Mouse (Mus musculus) spleen, postnatal 4 days (tissue): ENCODE results near the gene Kcnn3.

Experiments
- DNase-seq, 2 experiments: peaks; one replicate each; pipeline ENCODE4 v3.0.0; 2022; ENCODE audit warnings: low spot score in 2 of 2

The Kcnn3 gene

DNA sequence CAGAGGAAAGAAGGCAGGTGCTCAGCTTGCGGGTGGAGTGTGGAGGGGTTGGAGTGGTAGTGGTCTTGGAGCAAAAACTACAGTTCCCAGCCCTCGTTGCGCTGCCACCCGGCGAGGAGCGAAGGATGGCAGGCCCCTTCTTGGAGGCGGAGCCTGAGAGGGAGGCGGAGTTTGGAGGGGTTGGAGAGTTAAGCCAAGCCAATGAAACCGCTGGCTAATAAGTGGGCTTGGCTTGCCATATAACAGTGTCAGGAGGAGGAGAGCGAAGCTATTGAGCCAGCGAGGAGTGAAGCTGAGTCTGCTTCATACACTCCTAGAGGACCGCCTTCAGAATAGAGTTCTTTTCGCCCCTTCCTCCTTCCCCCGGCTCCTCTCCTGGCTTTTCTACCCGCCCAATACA, at the start of gene Kcnn3:
Gene Kcnn3, plus strand, starts transcription at position 271 of the 400 bp plus-strand sequence.
- DNase-seq, result peak; percentile 59 to 71

DNA sequence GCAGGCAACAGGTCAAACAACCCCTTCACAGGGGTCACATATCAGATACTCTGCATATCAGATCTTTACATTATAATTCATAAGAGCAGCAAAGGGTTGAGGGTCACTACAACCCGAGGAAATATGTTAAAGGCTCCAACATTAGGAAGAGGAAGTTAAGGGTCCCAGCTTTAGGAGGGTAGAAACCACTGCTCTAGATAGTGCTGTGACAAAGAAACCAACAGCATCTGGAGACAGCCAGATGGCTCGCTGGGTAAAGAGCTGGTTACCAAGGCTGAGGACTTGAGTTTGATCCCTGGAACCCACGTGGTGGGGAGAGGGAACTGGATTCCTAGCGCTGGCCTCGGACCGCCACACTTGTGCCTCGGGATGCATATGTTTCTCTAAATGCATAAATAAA, 47.7 kb upstream of the Kcnn3 start:
- DNase-seq, result no peak

DNA sequence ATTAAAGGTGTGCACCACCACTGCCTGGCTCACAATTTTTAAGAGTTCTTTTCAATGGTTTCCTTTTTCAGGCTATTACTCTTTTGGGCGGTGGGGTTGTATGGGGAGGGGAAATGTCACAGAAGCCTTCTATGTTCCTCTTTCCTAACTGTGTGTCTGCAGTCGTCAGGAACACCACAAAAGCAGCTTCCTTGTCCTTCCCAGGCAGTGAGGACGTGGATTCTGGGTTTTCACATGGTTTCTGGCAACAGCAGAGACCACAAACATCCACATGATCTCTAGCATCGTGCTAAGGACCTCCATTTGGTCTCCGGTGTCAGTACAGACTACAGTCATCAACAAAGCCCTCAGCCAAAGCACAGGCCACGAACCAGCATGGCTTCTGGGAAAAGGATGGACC, 46.1 kb upstream of the Kcnn3 start:
- DNase-seq, result no peak

DNA sequence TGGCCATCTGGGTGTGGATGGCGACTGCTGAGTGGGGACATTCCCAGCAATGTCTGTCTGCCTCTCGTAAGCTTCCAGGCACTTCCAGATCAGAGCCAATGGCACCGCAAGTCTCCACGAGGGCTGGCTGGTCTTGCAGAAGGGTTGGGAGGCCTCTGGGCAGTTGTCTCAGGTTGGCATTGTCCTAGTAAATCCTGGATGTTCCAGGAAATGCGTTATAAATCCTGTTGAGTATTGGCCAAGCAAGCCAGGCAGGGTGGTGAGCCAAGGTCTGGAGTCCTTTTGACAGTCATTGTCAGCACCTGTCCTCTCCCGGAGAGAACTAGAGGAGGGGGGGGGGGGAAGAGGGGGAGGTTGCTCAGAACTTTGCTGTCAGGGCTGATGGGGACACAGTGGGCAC, 40.9 kb upstream of the Kcnn3 start:
- DNase-seq, result no peak

DNA sequence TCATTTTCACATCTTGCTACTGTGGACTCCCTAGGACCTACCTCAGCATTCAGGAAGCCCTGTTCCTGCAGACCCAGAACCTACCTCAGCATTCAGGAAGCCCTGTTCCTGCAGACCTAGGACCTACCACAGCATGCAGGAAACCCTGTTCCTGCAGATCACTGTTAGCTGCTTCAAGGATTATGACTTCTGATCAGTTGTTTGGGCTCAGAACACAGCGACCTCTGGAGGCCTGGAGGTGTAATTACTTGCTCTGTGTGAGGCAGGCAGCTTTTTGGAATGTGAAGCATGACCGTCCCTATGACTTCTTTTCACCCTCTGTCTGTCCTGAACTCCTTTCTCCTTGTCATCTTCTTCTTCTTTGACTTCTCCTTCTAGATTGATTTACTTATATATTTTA, 38.5 kb upstream of the Kcnn3 start:
- DNase-seq, result peak; percentile 42 to 76

DNA sequence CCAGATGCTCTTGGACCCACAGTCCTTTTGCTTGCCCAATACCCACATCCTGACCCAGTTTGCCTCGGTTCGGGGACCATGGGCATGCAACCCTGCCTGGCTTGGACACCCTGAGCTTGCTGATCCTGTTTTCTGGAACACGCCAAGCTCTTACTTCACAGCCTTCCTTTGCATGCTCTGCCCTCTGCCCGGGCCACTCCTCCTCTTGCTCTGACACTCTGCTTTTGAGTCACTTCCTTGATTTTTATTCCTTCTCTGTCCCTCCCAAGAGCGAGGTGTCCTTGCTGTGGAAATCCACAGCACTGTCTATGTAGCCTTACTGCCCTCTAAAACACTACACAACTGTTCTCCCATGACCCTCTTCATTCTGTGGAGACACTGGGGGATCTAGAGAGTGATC, 37.7 kb upstream of the Kcnn3 start:
- no peak for DNase-seq

DNA sequence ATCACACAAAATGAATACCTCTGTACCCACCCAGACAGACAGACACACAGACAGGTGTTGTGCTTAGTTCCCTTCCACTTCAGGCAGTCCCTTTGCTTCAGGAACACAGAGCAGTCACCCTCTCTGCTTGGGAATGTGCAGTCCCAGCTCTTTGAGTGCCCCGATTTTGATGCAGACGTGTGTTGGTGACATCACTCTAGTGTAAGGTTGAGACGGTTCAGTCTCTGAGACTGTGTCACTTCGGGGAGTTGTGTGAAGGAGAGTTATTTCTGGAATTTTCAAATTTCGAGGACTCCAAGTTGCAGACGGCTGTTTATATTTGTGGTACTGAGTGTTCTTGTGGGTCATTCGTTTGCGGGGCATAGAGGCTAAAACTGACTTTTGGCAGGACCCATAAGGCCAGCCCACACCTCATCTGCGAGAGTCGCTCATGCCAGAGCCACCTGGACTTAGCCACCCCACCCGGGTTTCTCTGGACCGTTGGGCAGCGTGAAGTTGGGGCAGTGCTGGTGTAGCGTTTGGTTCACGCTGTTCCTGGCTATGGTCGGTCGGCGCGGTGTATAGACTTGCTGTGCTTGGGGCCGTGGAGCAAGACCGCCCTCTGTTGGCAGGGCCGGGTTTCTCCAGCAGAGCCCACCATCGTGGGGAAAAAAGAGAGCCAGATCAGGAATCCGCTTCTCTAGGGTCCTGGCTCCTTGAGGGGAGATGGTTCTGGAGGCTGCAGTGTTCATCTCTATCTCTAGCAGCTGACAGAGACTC, 35.0 kb upstream of the Kcnn3 start:
- peak; percentile 74 to 90 for DNase-seq

DNA sequence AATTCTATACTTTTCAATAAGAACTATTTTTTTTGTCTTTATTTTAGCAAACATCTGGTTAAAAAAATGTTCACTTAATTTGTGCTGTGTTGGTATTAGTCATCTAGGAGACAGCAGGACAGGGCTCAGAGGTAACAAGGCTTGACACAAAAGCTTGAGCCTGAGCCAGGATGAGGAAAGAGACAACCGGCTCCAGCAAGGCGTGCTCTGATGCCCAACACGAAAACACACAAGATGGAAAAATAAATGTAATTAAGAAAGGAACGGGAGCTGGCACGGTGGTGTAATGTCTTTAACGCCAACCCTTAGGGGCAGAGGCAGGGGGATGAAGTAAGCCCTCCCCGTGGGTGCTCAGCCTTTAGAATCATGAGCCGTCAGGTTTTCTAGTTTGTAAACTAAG, 33.9 kb upstream of the Kcnn3 start:
- no peak for DNase-seq

DNA sequence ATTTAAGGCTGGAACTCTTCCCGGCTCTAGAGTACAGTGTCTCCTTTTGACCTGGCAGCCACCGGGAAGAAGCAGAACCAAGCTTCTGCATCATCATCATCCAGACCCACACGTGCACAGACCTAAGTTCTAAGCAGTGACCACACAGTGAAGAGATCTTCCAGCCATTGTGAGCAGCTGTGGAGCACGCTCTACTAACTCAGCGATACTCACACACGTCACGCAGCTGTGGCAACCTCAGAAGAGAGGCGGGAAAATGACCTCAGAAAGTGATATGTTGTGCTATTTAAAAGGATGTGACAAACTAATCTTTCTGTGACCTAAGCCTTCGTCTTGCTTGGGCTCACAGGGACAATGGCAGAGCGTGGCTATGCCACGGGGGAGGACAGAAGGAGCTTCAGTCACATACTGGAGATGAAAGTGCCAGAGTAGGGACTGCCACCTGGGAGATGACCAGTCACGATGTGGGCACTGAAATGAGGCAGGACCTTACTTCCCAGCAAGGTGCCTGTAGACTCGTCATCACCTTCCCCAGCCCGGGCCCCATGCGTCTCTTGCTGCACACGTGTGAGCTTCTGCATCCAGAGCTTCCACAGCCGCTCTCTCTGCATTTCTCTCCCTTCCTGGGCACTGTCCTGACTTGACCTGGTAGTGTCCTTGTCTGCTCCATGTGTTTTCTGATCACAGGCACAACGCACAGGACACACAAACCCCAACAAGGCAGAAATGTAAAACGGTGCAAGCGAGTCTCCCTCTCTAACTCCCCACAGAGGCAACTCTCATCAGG, 32.9 kb upstream of the Kcnn3 start:
- DNase-seq, result no peak

DNA sequence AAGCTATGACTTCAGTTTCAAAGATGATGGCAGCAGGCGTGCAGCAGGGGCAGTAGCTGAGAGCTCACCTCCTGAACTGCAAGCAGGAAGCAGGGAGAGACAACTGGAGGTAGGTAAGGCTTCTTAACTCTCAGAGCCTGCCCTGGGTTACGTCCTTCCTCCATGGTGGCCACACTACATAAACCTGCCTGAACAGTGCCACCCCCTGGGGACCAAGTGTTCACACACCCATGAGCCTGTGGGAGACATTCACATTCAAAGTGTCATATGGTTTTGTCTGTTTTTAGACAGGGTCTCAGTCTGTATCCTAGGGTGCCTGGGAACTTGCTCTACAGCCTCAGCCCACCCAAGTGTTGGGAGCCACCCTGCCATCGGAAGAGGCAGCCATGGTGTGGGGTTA, 29.2 kb upstream of the Kcnn3 start:
- no peak for DNase-seq

DNA sequence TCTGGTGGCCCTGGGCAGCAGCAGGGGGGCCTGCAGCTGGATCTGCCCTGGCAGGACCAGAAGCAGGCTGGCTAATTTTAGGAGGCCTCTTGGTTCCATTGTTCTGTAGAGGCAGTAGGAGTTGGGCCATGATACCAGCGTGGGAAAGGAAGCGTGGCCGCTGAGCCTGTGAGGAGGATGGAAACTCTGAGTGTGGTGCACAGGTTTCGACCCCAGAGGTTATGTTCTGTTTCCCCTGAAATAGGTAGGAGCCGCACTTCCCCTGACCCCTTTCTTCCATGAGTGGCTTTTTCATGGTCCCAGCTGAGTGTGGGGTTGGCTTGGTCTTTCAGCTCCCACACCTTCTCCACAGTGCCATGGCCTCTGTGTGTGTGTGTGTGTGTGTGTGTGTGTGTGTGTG, 28.4 kb upstream of the Kcnn3 start:
- DNase-seq, result no peak

DNA sequence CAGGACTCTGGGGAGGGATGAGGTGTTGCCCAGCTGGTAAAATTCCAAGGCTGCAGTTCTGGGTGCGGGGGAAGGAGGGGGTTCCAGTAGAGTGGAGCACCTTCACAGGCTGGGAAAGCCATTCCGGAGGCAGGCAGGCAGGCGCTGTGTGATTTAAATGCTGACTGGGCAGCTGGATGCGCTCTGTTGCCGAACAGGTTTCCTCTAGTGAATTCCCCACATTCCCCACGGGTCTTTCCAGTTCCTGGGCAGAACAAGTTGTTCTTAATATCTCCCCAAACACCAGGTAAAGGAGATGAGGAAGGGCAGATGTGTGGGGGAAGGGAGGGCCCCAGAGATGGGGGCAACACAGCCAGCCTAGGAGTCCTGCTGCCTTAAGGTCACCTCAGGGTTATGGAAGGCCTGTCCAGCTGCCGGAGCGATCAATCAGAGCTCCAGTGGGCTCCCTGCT, 27.2 kb upstream of the Kcnn3 start:
- no peak for DNase-seq

DNA sequence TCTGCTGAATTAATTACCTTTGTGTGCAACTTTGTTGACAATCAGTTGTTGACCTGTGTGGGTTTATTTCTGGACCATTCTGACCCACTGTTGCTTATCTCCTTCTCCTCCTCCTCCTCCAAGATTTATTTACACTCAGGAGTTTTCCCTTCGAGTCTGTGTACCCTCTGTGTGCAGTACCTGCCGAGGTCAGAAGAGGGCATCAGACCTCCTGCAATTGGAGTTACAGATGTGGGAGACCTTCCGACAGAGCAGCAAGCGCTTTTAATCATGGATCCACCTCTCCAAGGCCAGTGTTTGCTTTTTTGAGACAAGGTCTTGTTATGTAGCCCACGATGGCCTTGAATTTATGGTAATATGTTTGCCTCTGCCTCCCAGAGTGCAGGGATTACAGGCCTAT, 25.3 kb upstream of the Kcnn3 start:
- no peak for DNase-seq

DNA sequence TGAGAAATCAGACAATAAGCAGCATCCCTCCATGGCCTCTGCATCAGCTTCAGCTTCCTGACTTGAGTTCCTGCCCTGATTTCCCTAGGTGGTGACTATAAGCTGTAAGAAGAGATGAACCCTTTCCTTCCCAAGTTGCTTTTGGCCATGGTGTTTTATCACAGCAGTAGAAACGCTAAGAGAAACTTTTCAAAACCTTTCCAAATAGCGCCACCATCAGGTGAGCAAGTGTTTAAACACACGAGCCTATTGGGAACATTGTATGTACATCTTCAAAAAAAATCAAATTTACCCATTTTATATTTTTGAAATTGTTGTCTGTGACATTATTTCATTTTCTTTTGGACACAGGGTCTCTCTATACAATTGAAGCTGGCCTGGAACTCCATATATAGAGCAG, 23.6 kb upstream of the Kcnn3 start:
- DNase-seq, result no peak

DNA sequence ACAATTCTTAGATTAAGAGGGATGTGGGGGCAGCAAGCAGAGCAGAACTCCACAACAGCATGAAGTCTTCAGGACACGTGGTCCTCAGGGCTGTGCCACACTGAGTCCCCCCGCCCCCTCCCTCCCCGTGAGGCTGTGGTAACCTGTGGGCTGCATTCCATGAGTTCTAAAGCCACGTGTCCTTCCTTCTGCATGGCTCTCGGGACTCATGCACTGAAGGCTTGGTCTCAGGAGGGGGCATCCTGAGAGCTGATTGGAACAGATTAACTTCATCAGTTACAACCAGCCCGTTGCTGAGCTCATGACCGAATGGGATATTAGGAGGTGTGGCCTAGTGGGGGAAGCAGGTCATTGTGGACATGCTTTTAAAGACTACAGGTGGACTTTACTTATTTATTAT, 20.3 kb upstream of the Kcnn3 start:
- DNase-seq, result no peak

DNA sequence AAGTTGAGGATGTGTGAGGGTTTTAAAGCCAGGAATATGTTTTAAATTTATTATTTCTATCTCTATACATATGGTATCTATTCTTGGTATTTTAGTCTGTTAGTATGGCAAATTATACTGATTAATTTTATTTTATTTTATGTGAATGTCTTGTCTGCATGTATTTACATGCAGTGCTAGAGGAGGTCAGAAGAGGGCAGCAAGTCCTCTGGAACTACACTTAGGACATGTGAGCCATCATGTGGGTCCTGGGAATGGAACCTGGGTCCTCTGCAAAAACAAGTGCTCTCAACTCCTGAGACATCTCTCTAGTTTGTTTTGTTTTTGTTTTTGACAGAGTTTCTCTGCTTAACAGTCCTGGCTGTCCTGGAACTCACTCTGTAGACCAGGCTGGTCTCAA, 18.5 kb upstream of the Kcnn3 start:
- no peak for DNase-seq

DNA sequence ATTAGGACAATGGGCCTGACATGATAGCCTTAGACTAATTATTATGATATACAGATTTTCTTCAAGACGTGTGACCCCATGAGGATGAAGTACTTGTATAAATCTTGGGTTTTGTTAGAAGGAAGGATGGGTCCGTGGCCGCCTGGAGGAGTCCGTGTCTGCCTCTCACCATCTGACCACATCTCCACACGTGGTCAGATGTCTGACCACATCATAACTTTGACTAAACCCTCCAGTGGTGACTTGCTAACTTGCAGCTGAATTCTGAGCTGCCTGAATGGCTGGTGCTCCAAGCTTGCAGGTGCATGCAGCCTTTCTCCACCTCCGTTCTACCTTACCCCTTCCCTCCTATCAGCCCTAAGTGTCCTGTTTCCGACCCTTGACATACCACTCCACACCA, 17.4 kb upstream of the Kcnn3 start:
- DNase-seq, result no peak

DNA sequence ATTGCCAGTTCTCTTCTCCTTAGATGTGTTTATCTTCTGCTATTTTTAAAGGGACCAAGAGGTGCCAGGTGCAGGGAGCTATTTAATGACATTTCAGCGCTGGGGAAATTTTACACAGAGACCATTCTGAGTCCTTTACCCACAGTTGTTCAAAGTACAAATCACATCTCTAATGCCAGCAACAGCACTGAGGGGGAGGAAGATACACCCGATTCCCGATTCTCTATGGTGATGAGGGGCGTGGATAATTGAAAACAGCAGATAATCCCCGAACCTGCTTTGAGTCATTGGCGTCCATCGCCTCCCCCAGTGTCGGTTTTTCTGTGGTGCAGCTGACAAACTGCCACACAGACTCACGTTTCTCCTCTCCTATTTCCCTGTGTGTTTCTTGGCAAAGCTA, 11.9 kb upstream of the Kcnn3 start:
- DNase-seq, result no peak

DNA sequence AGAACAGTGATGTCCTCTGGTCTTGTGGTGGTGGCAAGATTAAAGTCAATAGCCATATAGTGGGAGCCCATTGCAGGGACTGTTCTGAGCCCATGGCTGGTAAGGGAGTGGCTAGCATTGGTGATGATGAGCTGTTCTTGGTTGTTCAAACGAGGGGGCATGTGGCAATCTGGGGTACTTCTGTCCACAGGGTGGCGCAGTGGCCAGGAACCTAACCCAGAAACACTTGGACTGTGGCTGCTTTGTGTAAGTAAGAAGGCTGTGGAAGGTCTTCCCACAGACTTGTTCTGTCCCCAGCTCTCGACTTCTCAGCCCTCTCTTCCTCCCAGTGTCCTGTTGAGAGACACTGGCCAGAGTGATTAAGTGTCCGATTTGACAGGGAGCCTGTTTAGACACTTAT, 9.0 kb upstream of the Kcnn3 start:
- DNase-seq, result peak in 1 of 2 experiments; percentile 36

DNA sequence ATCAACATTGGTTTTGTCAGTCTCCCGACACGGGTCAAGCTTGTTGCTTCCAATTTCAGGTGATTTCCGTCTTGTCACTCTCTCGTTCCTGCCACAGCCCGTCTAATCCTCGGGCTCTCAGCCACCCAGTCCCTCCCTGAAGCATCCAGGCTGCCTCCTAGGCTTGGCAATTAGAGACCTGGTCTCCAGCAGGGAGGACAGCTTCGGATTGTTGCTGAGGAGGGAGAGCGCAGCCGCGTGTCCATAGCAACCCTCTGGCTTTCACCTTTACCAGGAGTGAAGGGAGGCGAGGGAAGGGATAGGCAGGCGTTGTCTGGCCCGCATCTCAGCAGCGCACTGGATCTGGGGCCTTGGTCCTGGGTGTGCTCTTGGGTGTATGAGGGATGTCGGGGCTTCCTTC, 8.6 kb upstream of the Kcnn3 start:
- no peak for DNase-seq

DNA sequence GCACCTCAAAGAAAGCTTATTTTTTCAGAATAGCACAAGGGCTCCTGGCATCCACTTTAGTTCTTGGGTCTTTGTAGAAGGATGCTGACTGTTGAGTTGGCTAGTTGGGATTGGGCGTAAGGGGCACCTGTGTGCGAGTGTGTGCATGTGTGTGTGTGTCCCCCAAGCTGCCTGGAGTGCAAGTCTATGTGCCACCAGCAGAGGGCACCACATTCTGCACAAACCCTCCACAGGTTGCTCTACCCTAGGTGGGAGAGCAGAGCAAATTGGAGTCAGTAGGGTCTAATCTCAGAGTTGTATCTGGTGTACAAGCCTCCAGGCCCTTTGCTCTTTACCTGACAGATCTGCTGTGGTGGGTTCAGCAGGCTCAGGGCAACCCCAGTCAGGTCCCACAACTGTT, 7.7 kb upstream of the Kcnn3 start:
- no peak for DNase-seq

DNA sequence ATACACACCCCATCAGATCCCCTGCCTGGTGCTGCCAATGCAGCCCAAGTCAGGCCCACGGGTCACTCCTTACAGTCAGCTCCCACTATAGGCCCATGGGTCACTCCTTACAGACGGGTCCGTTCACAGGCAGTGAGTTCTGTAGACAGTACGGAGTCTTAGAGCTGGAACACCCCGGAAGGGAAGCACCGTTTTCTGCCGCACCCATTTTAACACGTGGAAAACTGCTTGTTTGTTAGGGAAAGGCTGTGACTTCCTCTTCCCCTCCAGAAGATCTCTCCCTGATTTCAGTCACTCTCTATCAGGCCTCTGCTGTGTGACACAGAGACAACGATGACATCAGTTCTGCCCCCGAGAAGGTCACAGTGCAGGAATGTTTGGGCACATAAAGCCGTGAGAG, 4.5 kb upstream of the Kcnn3 start:
- no peak for DNase-seq

DNA sequence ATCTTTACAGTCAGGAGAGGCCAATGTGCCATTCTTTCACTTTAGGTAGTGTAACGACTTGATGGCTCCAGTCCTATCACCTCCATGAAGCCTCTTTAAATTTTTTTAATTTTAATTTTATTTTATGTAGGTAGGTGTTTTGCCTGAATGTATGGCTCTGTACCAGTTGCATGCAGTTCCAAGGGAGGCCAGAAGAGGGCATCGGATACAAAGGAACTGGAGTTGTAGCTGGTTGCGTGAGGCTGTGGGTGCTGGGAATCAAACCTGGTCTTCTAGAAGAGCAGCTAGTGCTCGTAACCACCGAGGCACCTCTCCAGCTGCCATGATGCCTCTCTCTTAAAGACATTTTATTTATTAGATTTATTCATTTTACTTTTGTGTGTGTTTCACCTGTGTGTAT, 3.6 kb upstream of the Kcnn3 start:
- DNase-seq, result no peak
